Mouse (Mus musculus) c-Kit-positive CD71-positive TER-119-negative erythroid progenitor cells, embryonic 14.5 days (primary cell): ENCODE data around the gene Dusp12.
A peak's percentile ranks its signal among the peaks of the same experiment; 100 is the strongest.

Experiments used
- DNase-seq: peaks from one replicate; pipeline ENCODE4 v3.0.0-alpha.2; 2013; ENCODE audit warnings: low read depth

The Dusp12 gene

DNA sequence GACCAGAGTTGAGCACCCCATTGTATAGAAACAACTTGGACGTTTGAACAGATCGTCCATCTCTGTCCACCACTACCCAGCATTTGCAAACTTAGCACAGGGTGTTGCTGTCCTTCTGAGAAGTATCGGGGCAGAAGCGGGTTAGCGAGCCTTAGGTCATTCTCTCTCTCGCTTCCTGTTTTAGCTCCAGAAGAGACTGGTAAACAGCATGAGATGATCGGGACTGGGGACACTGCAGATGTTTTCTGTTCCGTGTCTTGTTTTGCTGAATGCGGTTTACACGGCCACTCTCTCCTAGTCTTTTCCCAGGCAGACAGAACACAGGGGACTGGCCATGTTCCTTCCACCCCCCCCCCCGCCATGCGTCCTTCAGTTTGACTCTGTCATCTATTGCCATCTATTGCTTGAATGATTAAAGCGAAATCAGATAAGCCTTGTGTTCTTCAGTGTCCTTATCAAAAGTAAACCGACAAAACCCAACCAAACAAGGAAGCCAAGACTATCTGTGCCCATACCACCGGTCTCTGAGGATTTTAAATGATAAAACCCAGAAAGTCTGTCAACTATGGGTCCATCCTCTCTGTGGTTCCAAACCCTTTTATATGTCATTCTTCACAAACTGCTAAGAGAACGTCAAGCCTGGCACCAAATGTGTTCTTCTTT, 13.2 kb upstream of the Dusp12 start:
- DNase-seq: no peak

DNA sequence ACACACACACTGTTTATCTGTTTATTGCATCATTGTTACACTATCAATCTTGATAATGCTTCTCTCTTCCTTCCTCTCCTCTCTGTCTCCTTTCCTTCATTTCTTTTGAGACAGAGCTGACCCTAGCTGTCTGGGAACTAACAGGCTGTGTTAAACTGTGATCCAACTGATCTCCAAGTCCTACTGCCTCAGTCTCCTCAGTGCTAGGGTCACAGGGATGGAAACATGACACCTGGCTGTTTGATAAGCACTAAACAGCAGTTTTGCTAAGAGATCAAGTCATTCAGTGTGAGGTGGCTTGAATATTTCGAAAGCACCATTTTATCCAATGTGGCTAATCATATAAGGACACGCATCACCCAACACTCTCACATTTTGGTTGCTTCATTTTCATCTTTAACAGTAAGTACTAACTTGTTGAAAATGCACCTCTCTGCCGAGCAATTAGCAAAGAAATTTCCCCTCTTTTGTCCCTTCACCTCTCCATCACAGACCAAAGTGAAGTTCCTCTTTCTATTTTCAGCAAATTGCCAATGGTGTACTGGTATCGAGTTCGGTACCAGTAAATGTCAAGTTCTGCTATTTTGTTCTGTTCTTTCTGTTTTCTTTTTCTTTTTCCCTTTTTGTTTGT, 11.4 kb upstream of the Dusp12 start:
- no peak for DNase-seq

DNA sequence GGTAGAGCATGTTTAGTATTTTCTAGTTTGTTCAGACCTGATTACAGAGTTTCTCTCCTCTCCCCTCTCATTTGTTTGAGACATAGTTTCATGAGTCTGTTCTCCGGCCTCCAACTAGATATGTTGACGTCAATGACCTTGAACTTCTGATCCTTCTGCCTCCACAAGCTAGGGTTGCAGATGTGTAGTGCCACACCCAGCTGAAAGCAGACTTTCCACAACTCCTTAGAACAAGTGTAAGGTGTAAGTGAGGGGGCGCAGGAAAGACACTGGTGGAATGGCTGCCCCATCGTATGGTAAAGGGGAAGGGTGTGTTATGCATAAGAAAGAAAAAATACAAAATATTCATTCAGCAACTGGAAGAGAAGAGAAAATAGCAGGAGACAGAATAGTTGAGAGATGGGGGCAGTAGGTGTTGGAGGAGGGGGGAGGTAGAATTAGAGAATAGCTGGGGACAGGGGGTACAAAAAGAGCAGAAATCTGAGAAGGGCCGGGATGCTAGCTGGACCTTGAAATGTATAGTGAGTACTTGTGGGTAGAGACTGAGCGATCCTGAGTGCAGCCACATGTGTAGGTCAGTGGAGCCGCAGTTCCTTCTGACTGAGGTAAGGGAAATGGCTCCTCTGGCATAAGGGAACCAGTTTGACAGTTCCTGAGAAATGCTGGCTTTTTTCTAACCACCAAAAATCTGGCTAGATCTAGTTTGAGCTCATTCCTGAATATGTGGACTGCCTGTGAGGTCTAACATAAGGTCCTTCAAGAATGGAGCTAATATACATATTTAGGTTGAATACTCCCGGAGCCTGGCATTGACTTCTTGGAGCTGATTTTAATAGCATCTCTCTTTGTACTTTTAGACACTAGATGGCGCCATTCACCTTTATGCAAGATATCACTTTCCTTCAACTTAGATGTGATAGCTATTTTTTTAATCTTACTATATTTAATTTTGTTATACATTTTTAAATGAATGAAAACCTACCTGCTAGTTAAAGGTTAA, 9.6 kb upstream of the Dusp12 start:
- DNase-seq: peak; percentile 64

DNA sequence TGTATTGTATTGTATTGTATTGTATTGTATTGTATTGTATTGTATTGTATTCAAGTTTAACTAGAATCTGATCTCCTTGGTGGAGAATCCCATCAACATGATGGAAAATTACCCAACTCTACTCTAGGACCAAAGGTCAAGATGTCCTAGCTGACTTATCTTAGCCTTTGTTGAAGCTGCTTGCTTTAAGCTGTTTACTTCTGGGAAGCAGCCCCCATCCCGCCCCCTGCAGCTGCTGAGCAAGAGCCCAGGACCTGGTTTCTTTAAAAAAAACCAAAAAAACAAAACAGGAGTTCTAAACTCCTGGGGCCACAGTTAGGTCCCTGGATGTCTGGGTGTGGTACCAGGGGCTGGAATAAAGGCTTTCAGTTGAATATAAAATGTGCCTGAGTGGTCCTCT, 6.9 kb upstream of the Dusp12 start:
- DNase-seq: no peak

DNA sequence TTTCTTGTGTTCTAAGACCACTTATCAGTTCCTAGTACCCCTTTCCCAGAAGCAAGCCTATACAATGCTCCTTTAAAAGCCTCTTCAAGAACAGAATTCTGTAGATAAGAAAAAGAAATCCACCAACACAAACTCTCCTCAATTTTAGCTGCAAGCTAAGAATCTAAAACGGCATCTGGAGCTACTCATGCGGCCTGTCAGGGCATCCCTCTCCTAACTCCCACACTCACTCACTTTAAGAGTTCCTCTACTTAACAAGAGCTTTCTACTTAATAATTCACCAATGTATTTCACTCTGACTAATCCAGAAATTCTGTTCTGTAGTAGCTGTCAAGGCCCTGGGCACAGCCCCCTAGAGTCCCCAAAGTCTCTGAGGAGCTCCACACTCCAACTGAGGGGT, 6.3 kb upstream of the Dusp12 start:
- no peak for DNase-seq

DNA sequence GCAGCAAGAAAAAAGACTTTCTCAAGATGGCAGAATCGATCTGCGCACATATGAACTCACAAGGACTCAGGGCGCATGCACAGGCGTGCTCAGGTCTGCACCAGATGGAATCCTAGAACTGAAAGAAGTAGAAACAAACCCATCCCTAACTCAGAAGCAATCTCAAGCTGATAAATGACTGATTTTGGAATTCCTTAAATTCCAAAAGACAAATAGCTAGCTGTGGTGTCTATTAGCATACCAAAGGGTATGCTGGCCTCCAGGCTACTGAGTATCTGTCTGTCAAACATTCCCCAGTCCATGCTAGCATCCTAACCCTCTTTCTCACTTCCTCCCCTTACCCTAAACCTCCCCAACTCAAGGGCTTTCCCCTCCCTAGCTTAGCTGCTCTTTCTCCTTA, 4.0 kb upstream of the Dusp12 start:
- no peak for DNase-seq

DNA sequence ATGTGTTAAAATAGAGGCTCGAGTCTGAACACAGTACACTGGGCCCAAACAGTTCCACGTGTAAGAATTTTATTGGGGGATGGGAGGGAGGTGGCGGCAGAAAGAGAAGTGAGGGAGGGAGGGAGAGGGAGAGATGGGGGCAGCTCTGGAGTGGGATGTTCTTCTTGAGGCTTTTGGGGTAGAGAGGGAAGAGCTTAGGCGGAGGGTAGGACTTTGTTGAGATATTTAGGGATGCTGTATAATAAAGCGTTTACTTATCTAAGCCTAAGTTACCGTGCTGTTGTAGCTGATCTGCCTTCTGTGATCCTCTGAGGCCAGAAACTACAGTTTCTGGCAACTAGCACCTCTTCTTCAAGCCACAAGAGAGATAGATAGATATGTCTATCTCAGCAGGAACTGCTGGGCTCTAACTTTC, 711 bp upstream of the Dusp12 start:
- DNase-seq: no peak

DNA sequence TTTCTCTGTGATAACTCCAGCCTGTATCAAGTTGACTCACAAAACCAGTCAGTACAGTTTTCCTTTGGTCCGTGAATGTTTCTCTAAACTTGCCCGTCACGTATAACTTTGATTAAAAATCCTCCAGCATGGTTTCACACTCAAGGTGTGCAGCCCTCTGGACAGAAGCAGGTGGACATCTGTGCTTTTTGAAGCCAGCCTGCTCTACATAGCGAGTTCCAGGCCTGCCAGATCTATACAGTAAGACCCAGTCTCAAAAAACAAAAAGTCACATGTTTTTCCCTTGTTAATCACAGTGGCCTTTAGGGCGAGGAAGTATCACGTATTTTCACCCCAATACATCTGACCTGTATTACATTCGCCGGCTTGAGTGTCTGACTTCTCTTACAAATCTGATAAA, 950 bp downstream of the Dusp12 start:
- DNase-seq: no peak

DNA sequence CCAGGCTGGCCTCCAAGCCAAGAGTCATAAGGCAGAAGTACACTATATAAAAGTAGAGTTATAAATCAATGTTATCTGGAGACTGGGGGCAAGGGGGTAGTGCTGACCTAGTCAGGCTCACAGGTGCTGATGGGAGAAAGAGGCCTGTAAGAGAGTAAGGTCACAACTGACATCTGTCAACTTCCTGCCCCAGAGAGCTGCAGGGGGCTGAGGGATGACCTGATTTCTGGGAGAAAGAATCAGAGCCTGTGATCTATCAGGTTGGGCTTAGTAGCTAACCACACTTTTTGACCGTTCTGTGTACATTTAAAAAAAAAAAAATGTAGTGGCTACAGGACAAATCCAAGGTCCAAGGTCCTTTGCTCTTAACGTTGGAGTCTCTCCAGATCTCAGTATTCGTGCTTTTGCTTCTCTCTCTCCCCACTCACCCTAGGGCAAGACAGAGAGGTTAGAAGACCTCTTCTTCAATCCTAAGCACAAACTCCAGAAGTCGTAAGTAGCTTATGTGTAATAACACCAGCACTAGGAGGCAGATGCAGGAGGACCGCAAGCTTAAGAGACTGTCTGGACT, 2.3 kb downstream of the Dusp12 start:
- no peak for DNase-seq

DNA sequence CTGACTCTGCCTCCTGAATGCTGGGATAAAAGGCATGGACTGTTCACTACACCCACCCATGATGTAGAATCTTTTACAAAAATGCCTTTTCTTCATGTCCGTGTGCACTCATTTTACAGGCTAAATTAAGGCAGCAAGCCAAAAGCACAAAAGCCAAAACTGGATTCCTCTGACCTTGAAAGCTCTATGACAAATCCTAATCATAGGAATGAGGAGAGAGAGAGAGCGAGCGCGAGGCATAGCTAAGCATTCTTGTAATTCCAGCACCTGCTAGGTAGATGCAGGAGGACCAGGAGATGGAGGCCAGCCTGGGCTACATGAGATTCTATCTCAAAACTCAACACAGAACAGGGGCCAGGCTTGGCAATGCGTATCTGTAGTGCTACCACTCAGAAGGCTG, 8.4 kb downstream of the Dusp12 start:
- DNase-seq: no peak

DNA sequence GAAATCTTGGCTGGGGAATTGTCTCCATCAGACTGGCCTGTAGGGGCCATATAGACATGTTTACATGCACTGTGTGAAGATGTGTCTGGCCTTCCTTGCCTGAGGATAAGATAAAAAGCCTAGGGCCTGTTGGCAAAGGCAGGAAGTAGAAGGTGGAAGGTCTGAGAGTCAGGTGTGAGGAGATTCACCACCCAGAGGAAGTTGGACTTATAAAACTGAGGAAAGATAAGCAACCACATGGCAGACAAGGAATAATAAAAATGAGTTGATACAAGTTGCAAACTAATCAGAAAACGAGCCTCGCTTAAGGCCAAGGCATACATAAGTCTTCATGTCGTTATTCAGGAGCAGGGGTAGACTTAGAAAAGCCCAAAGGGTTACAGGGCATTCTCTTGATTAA, 9.7 kb downstream of the Dusp12 start:
- DNase-seq: no peak

DNA sequence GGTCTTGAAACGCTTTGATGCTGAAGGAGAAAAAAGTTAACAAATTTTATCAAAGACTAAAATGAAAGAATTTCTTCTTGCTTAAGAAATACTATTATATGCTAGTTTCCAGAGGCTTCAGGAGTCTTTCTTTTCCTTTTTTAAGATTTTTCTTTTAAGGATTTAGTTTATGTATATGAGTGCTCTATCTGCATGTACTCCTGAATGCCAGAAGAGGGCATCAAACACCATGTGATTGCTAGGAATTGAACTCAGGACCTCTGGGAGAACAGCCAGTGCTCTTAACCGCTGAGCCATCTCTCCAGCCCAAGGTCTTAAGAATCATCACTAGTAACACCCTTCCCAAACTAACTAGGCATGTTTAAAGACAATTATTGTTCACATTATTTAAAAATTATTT, 13.4 kb downstream of the Dusp12 start:
- DNase-seq: no peak

DNA sequence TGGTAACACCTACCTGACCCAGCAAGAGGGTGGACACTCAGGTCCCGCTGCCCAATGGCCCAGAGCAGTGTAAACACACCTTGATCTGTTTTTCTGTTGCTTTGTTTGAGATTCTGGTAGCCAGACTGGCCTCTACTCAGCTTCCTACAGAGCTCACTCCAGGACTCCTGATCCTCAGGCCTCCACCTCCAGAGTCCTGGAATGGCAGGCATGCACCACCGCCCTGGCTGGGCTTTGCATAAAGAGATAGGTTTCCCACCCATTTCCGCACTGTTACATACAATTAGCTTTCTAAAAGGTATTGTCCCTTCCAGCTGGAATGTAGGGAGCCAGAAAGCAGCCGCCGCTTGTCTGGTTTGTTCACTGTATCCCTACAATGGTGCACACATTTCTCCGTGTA, 13.9 kb downstream of the Dusp12 start:
- no peak for DNase-seq

DNA sequence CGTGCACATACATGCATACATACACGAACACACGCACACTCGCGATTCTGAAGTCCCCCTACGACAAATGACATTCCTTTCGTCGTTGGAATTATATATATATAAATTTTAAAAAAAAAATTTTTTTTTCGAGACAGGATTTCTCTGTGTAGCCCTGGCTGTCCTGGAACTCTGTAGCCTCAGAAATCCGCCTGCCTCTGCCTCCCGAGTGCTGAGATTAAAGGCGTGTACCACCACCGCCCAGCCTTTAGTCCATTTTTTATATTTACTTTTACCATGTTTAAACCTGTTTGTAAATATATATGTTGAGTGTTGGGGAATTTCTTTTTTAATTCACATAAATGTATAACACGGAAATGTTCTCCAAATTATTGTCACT, 16.4 kb downstream of the Dusp12 start:
- DNase-seq: no peak

DNA sequence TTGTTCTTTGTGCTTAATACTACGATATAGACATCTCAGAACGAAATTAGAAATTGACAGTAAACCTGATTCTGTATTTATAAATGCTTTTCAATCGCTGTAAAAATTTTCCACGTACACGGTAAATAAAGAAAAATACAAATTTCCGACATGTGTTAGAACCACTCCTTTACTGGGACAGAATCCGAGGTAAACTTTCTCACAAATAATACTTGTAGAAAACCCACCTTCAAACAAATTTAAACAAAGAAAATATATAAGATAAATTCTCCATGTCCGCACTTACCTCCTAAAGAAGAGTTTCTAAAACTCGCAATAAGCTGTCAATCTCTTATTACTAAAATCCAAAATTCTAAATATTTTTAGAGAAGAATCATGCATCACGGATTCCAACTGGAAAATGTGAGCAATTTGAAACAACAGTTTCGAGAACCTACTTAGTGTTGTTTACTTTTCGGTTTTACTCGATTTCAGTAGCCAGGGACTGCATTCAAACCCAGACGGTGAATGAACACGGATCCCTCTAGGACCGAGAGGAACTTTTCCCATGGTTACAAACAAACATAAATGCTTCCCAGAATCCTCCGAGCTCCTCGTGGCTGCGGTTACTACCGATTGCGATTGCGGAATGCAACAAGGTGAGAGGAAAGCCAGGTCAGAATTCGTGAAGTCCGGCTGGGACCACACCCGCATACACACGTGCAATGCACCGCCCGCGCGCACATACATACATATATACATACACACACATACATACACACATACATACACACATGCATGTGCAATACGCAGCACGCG, 17.0 kb downstream of the Dusp12 start:
- DNase-seq: peak; percentile 74

DNA sequence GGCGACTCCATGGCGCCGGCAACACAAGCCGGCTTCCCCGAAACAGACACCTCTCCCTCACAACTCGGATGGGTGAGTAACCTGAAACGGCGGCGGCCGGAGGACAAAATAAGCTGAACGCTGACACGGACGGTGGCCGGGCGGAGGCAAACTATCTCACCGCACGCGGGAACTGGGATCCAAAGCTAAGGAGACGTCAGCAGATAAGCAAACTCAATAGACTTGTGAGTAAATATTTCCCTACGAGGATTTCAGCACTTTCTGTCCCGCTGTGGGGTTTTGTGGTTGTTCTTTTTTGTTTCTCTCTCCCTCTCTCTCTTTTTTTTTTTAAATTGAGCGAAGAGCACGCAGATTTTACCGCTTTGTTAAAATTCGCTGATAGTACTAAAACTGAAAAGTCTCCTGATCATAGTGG, 17.6 kb downstream of the Dusp12 start, which contains the start of gene Atf6:
TSS of gene Atf6 (minus strand) at position 81 of the 415 bp plus-strand sequence.
- peak; percentile 91 for DNase-seq

DNA sequence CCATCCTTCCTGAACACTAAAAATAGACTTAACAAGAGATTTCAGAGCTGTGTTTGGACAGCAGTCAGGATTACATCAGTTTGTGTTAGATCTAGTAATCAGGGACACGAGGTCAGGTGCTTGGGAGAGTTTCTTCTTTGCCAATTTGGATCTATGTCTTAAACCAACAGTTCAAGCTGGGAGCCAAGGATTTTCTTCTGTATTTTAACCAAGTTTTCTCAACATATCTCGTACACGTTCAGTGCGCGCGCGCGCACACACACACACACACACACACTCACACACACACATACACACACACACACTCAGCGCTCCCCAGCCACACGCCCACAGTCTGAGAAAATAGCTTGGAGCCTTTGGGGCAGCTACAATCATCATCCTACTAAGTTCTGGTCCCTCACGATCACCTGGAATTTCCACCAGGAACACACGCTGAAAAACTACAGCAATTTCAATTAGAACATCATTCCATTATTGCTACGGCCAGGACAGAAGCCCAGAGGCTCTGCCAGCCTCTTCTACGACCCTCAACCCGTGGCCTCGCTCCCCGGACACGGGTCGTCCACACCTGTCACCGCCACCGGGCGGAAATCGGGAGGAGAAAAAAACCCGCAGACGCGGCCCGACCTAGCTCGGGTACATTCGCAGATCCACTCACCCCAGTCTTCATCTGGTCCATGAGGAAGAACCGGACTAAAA, 18.2 kb downstream of the Dusp12 start:
- DNase-seq: no peak

DNA sequence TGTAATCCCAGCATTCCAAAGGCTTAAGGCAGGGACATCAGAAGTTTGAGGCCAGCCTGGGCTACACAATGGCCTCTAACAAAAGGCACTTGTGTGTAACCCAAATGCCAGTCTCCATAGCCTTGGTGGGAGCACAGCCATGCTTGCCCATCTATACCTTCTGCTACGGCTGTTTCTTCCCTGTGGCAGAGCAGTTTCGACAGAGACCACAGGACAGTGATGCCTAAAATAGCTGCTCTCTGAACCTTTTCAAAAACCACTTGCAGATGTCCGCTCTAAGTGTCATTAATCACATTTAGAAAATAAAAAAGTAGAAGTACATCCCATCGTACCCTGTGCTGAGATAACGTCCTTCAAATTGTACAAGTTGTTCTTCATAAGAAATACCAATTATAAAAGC, 19.9 kb downstream of the Dusp12 start:
- DNase-seq: no peak

DNA sequence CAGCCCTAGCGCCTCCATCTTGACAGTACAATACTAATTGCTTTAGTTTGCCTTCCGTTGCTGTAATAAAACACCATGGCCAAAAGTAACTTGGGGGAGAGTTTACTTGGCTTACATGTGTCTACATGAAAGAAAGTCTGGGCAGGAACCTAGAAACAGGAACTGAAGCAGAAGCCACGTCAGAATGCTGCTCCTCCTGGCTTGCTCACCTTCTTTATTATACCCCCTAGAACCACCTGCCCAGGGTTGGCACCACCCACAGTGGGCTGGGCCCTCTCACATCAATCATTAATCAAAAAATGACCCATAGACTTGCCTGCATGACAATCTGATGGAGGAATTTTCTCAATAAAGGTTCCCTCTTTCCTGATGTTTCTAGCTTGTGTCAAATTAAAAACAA, 20.6 kb downstream of the Dusp12 start:
- DNase-seq: no peak

DNA sequence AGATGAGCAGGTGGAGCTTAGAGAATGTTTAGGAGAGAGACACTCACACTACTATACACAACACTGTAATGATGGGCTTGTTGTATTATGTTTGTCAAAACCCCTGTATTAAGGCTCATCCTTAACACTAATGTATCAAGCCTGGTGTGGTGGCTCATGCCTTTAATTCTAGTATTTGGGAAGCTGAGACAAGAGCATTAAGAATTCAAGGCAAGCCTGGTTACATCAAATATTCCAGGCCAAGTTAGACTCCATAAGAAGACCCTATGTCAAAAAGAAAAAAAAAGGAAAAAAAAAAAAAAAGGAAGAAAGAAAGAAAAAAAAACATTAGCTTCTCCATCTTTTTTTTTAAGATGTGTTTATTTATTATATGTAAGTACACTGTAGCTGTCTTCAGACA, 21.1 kb downstream of the Dusp12 start:
- DNase-seq: no peak

DNA sequence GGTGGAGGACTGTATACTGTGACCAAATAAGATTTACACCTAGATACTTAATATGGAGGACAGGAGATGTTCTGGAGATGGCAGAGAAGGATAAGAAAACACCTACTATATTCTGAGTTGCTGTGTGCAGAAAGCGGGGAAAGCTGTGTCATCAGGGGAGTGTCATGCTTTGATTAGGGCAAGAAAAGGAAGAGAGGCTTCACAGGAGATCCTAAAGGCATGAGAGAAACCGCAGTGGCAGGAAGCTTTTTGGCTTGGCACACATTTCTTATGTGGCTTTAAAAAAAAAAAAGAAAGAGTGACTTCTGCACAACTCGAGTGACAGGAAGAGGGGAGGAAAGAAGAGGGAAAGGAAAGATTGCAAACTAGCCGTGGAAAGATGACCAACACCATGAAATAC, 22.3 kb downstream of the Dusp12 start:
- no peak for DNase-seq
